Mouse (Mus musculus): ENCODE results near the gene Serinc1. TPM values are rescaled to one million over a fixed set of nuclear protein-coding genes. Genes with fewer than 3 reads are reported as not detected.

Serinc1 gene
- total RNA-seq, 2 experiments from 2014 or later: 901 to 988 TPM

DNA sequence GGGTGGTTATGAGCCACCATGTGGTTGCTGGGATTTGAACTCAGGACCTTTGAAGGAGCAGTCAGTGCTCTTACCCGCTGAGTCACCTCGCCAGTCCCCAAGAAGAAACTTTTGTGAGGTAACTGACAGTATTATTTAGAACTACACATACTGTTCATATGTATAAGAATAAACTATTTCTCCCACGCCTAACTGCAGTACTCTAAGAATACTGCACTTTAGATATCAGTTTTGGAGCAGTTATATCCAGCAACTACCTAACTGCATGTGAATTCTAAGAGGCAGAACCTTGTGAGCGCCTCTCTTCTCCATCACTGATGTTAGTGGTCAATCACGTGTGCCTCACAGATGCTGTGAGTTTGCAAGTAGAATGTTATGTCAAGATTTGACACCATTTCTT is 5.9 kb downstream of the Serinc1 start:
- no peak overlapping the region for H3K4me3 ChIP-seq
- no peak overlapping the region for H3K27ac ChIP-seq
- no peak for TF ChIP-seq CTCF (conservative IDR thresholded peaks at IDR 0.05)
- no peak for DNase-seq (ENCODE audit: low spot score in 2 of 2)

DNA sequence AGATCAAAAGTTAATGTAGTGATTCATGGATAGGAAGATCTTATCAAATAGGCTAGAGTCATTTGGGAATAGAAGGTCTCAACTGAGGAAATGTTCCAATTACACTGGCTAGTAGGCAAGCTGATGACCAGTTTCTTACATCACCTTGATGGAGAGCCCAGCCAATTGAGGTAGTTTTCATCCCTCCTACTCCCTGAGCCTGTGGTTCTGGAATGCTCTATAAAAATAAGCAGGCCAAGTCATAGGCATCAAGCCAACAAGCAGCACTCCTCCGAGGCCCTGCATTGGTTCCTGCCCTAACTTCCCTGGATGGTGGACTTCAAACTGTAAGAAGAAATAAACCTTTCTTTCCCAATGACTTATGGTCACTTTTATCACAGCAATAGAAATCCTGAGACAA is 17.1 kb downstream of the Serinc1 start:
- Histone ChIP-seq H3K27ac (no peak overlapping the region), H3K4me3 (no peak overlapping the region)
- no peak for TF ChIP-seq CTCF (conservative IDR thresholded peaks at IDR 0.05)
- DNase-seq (ENCODE audit: low spot score in 2 of 2): no peak

DNA sequence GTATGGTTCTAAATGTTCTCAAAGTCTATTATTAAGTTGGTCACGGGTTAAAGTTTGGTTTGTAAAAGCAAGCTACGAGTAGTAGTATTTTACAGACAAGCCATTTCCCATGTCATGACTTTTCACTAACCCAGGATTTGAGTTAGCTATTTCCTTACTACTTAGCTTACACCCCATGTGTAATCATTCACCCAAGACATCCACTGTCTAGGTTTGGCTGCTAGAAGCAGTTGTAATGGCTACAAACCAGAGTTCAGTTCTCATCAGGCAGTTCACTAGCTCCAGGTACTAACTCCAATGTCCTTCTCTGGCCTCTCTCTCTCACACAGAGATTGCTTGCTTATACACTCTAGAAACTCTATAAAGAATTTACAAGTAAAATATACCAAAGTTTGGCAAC is 17.7 kb downstream of the Serinc1 start:
- Histone ChIP-seq H3K27ac (no peak overlapping the region), H3K4me3 (no peak overlapping the region)
- no peak for TF ChIP-seq CTCF (conservative IDR thresholded peaks at IDR 0.05)
- DNase-seq (ENCODE audit: low spot score in 2 of 2): no peak

DNA sequence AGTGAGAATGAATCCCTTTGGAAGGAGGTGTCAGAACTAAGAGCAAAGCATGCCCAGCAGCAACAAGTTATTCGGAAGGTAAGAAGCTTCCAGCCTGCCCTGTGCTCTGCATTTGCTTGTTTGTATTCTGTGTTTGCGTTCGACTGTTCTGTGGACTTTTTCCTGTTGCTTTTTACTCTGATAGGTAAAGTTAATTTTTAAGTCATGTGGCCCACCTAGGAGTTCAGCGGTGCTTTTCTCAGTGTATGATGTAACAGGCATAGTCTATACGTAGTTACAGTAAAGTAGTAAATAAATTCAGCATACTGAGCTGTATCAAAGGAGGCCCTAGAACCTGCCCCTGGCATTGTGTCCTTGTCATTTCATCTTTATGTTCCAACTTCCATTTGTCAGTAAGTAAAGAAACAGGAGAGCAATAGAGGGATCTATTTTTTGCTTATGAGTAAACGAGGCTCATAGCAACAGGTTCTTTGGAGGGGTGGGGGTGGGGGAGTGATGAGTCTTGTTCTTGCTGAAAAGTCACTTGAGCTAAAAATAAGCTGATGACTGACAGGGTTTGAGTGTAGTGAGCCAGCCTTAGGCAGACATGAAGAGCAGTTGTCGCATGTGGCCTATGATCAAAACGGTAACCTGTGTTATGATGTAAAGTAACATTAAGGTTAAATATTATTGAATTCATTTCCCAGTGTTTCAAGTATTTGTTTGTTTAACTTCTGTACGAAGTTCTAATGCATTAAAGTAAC is 32.7 kb downstream of the Serinc1 start:
- no peak for TF ChIP-seq CTCF (conservative IDR thresholded peaks at IDR 0.05)
- Histone ChIP-seq H3K4me3 (no peak overlapping the region), H3K27ac (no peak overlapping the region)
- DNase-seq (ENCODE audit: low spot score in 2 of 2): no peak

DNA sequence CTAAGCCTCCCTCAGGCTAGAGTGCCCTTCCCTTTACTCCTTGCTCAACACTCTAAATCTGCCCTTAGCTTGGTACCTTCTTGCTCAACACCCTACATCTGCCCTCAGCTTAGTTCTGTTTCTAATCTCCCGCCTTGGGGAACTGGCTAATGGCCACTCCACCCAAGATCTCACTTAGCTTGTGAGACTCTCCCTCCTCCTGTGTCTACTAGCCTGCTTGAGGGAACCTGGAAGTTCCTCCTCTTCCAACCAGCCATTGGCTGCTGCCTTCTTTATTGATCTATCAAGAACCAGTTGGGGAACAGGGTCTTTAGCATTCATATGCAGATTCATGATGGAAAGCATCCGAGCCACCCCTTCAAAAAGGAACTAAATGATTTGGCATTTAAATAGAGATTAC is 40.3 kb downstream of the Serinc1 start:
- Histone ChIP-seq H3K27ac (no peak overlapping the region), H3K4me3 (no peak overlapping the region)
- TF ChIP-seq CTCF (conservative IDR thresholded peaks at IDR 0.05): no peak
- no peak for DNase-seq (ENCODE audit: low spot score in 2 of 2)

DNA sequence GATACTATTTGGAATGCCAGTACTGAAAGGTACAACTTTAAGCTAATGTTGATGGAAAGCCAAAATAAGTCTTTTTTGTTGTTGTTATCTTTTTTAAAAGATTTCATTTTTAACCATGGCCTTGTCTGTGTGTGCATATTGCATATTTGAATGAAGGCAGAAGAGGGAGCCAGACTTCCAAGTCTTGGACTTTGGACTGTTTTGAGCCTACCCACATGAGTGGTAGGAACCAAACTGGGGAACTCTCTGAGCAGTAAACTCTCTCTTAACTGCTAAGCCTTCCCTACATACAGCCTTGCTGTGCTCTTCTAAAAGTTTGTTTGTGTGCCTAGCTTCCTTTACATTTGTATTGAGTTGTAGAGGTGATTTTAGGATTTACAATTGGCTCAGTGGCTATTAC is 43.7 kb downstream of the Serinc1 start:
- DNase-seq (ENCODE audit: low spot score in 2 of 2): no peak
- H3K4me3 ChIP-seq: no peak overlapping the region
- no peak overlapping the region for H3K27ac ChIP-seq
- peak; percentile 38; the same call in 1 of the 2 replicates for TF ChIP-seq CTCF (conservative IDR thresholded peaks at IDR 0.05)

DNA sequence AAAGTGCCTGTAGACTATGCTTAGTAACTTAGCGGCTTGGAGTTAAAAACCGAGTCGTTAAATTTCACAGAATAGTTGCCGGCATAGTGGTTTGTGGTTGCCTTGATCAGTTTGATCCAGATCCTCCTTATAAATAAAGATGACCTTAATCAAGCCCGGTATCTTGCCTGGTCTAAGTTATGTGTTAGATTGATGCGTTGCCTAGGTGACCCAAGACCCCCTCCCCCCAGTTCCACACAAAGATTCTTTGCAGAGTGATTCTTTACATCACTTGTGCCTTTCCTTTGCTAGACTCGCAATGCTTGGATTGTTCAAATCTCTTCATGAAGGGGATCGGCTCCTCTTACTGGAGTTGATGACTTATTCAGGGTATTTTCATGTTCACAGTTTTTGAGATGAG is 45.1 kb downstream of the Serinc1 start:
- no peak for TF ChIP-seq CTCF (conservative IDR thresholded peaks at IDR 0.05)
- DNase-seq (ENCODE audit: low spot score in 2 of 2): no peak
- H3K4me3 ChIP-seq: peak overlapping the region; percentile 73
- H3K27ac ChIP-seq: peak overlapping the region; percentile 96

DNA sequence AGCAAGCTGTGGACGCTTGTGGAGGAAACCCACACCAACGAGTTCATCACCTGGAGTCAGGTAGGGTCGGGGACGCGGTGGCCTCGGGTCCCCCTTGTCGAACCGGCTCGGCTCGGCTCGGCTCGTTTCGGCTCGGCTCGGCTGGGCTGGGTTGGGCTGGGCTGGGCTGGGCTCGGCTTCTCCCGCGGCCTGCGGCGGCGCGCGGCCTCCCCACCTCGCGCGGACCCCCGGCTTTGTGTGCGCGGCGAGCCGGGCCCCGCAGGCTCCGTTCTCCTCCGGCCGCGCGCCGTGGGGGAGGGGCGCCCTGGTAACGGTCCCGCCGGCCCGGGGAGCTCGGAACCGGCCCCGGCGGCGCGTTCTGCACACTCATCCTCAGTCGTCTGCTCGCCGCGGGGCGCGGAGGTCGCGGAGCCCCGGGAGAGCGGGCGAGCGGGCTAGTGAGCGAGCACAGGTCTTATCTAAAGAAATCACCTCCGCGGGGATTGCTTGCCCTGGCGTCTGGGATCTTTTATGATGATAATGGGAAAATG is 45.7 kb downstream of the Serinc1 start:
- Histone ChIP-seq H3K27ac (peak overlapping the region; percentile 96), H3K4me3 (peak overlapping the region; percentile 73)
- TF ChIP-seq CTCF (conservative IDR thresholded peaks at IDR 0.05): no peak
- peak; percentile 17 to 74 for DNase-seq (ENCODE audit: low spot score in 2 of 2)

DNA sequence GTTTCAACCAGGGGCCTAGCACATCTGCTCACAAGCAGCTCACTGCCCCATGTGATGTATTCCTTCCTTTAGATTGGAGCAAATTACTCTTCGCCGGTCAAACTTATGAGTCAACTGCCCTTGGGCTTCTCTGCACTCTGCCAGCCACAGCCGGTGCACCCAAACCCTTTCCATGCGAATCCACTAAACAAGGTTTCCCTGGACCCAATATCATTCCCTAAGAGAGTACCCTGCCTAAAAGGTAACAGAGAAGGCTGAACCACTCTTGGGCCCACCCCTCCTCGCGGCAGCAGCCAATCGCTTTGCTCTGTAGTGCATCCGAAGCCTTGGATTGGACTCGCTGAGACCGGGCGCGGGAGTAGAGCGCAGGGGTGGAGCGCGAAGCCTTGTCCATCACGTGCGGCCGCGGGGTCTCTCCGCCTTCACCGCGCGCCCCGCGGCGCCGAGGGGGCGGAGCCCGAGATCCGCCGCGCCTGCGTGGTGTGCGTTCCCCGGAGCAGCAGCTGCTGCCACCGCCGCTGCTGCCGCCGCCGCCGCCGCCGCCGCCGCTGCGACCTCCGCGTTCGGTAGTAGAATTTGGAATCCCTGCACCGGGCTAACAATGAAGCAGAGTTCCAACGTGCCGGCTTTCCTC is 46.3 kb downstream of the Serinc1 start, which contains the start of gene Hsf2:
Gene Hsf2 (plus strand): TSS at position 478 of the 634 bp plus-strand sequence.
- DNase-seq (ENCODE audit: low spot score in 2 of 2): peak; percentile 94 to 97
- no peak for TF ChIP-seq CTCF (conservative IDR thresholded peaks at IDR 0.05)
- Histone ChIP-seq H3K4me3 (peak within 1 kb of the TSS; percentile 73), H3K27ac (peak within 1 kb of the TSS; percentile 96)

DNA sequence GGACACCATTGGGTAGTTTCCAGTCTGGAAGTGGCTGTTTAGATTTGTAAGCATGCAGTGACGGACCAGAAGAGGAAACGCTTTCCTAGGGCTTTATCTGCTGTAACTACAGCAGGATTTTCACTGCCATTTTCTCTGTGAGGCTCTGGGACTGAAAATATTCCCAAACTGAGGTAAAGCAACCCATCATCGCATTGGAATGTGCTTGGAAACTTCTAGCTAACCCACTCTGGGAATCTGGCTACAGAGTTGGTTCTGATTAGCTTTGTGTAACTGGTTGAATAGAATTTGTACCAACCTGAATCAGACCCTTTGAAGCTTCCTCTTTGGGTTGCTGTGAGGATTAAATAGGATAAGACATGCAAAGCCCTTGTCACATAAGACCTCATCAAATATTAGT is 47.6 kb downstream of the Serinc1 start:
- Histone ChIP-seq H3K4me3 (no peak overlapping the region), H3K27ac (no peak overlapping the region)
- no peak for TF ChIP-seq CTCF (conservative IDR thresholded peaks at IDR 0.05)
- DNase-seq (ENCODE audit: low spot score in 2 of 2): no peak

DNA sequence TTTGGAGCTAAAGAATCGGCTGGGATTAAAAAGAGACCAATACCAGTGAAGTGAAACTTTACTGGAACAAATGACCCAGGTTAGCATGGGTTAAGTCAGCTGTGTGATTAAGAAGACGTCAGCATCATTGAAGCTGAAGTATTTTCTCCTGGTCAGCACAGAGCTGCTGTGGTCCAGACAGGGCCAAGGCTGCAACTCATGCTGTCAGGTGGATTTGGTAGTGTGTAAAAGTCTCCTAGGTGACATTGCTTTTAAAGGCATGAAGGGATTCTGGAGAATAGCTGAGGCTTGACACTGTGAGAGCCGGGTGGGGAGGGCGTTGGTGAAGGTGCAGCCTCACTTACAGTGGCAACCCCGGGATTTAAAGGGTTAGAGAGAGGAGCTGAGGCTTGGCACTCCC is 50.6 kb downstream of the Serinc1 start:
- H3K27ac ChIP-seq: no peak overlapping the region
- DNase-seq (ENCODE audit: low spot score in 2 of 2): no peak
- H3K4me3 ChIP-seq: no peak overlapping the region
- no peak for TF ChIP-seq CTCF (conservative IDR thresholded peaks at IDR 0.05)

DNA sequence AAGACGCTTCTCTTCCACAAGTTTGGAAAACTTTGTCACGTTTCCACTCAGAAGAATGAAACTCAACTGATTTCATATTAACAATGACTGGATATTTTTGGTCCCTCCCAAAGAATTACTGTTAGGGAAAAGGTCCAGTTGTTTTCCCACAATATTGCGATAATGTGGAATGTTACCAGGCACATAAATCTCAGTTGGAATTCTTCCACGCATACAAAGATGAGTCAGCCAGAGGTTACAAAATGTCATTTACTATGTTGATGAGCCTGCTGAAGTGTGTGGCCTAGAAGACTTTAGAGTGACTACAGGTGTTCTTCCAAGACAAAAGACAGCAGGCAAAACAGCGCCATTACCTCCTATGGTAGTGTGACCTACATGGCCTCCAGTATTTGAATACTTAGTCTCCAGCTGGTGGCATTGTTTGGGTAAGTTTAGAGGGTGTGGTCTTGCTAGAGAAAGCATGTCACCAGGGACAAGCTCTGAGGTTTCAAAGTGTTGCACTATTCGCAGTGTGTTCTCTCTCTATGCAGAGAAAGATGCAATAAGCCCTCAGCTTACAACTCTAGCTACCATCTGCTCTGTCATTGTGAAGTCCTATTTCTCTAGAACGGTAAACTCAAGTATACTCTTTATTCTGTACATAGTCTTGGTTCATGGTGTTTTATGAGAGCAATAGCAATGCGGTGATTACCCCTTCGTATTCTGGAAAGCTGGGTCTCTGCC is 55.0 kb downstream of the Serinc1 start:
- TF ChIP-seq CTCF (conservative IDR thresholded peaks at IDR 0.05): no peak
- DNase-seq (ENCODE audit: low spot score in 2 of 2): no peak
- no peak overlapping the region for H3K27ac ChIP-seq
- no peak overlapping the region for H3K4me3 ChIP-seq

Other genes starting within 250 kb of the Serinc1 start
- 10 to 100 TPM; 31.8 to 33.0 TPM for gene Hsf2, start 46.1 kb downstream of the Serinc1 start, total RNA-seq (2021)
- 10 to 100 TPM; 11.9 to 17.8 TPM for gene Pkib, start 99.5 kb upstream of the Serinc1 start, total RNA-seq (2021)